Mouse (Mus musculus): ENCODE measurements around the gene Sf3a3.

DNA sequence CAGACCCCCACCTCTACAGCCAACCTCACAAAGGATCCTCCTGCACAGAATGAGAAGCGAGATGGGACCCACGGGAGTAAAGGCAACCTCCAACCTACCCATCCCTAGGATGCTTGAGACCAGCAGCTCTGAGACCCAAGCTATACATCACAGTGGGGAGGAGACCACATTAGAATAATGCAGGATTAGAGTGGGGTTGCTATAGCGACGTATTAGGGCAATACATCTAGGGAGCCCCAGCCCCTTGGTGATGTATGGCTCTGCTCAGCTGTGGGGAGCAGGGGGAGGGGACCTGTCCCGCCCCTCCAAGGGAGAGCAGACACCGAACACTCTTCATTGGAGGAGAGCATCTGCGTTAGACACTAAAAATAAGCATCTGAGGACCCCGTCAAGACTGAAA is 46.5 kb upstream of the Sf3a3 start:
- TF ChIP-seq POLR2A (IDR thresholded peaks at IDR 0.05; ENCODE audit: control insufficient read depth in 1 of 2, insufficient read depth in 1 of 2, low read depth in 1 of 2, low read length in 2 of 2, poor library complexity in 1 of 2) (no peak), MYB (IDR thresholded peaks at IDR 0.05; ENCODE audit: low read depth, low read length) (no peak), MEF2A (IDR thresholded peaks at IDR 0.05; ENCODE audit: extremely low read depth, insufficient replicate concordance, low read depth, low read length, poor library complexity, severe bottlenecking) (no peak), KAT2A (conservative IDR thresholded peaks at IDR 0.05; ENCODE audit: low read depth, low read length) (no peak), ELF1 (IDR thresholded peaks at IDR 0.05; ENCODE audit: low read depth, low read length) (no peak), ZMIZ1 (IDR thresholded peaks at IDR 0.05; ENCODE audit: low read depth, low read length) (no peak)

Measured in MEL (cell line).